Mouse (Mus musculus): ENCODE results near the gene Tcp11l2.

Gene Tcp11l2

DNA sequence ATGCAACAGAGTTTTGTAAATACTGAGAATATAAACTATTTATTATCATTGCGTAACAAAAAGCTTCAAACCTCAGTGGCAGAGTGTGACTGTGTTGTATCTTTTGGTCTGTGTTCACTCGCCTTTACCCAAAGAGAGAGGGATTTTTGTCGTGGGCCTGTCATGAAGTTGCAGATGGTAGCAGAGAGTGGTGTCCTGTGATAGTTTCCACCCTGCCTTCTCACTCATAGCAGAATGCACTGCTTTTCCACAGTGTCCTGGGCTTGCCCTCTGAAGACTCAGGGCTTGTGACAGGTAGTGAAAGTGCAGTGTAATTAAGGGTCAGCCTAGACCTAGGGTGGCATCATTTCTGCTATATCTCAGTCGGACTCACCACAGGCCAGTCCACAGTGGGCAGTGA, 78.3 kb downstream of the Tcp11l2 start:
- no peak for DNase-seq (ENCODE audit: low spot score in 2 of 2)

DNA sequence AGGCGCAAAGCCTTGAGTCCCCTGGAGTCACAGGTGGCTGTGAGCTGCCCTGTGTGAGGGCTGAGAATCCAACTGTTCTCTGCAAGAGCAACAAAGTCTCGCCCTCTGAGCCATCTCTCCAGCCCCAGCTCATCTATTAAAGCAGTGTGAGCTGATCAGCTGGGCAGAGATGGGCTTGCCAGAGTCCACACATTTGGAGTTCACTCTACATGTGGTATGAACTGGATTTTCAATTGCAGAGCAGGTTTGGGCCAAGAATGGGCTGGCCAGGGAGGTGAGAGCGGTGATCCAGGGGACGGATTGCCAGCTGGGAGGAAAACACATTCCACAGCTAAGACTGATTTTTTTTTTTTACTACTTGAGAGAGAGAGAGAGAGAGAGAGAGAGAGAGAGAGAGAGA, 80.2 kb downstream of the Tcp11l2 start:
- DNase-seq (ENCODE audit: low spot score in 2 of 2) = peak in 1 of 2 experiments; percentile 27

DNA sequence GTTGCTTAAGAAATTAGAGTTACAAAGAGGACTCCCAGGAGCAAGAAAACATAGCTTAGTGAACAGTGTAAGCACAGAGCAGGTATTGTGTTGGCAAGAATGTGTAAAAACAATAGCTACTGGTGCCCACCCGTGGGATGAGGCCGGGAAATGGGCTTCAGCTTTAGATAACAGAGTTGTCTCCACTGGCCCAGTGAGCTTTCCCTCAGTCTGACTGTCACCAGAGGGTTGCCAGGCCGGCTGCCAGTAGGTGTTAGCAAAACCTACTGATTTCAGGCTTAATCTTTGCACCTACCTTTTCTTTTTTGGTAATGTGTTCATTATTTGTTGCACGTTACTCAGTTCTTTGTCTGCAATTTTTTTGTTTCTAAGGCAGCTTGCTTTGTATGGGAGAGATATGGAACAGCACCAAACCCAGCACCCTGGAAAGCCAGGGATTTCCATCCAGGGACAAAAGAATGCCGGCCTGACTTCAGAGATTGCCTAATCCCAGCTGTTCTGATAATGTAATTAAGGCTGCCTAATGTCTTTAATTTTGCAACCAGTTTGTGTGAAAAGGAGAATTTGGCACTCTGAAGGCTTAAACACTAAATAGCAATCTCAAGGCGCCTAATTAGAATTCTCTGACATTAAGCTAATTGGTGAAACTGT, 81.1 kb downstream of the Tcp11l2 start:
- no peak for DNase-seq (ENCODE audit: low spot score in 2 of 2)

DNA sequence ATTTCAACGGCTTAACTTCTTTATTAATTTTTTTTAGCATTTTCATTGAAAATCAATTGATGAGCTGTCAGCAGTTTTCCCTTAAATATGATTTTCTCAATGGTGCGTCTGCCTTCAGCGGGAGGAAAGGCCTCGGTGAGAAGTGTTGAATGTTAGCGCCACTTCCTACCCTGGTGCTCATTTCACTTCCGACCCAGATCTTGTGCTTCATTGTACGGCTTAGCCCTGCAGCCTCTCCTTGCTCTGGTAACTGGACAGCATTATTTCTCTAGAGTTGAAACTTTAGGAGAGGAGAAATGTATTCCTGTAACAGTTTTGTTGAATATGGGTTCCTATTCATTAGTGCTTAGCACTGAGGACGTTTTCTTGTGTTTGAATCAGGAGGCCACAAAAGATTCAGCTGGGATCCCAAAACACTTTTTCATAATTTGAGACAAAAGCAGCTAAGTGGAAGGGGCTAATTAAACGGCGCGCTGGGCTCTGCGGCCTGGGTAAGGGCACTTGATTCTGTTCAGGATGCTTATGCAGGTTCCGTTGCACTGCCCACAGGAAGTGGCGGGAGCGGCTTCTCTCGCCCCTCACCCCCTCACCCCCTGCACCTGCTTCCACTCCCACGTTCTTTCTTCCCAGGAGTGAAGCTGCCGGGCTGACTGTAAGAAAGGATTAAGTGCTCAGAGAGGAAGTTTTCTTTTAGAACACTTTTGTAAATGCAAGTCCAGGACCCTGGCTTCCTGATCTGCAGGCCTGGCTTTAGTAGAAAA, 81.8 kb downstream of the Tcp11l2 start:
- DNase-seq (ENCODE audit: low spot score in 2 of 2) = no peak

DNA sequence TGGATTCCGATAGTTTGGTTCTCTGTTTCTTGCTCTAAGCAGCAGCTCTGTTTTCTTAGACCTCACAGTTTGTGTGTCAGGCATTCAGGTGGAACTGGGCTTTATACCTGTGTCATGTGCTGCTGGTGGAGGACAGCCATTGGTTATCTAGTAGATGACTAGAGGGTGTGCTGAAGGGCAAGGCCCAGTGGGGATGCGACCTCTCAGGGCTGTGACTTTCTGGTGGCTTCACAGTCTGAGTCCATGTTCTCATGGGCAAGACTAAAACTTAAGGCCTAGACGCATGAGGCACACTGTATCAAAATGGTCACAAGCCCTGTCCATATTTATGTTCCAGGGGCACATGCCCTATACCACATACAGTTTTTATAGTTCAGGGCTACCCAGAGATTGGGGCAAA, 82.9 kb downstream of the Tcp11l2 start:
- DNase-seq (ENCODE audit: low spot score in 2 of 2) = peak in 1 of 2 experiments; percentile 36

DNA sequence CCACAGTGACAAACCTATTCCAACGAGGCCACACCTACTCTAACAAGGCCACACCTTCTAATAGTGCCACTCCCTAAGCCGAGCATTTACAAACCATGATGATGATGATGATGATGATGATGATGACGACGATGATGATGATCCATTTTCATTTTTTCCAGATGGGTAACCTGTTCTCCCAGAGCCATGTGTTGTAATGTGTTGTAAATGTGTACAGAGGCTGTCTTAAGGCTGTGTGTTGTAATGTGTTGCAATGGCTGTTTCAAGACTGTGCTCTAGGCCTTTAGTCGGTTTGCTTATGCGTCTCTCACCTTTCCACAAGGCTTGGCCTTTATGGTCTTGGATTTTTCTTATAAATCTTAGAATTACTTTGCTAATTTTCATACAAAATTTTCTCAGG, 85.7 kb downstream of the Tcp11l2 start:
- DNase-seq (ENCODE audit: low spot score in 2 of 2) = no peak
